In genomic region chr16:5366021-5366420, GRCm38 (mm10) we compare ENCODE assay signal across 13 mouse cellular contexts.
"Had no signal": no experiment of that assay in that cellular context is flagged by ENCODE, and none has a peak within 500 bp of the region (broad histone marks: within the 10 kb centered on the region; RNA-seq: fewer than 3 reads in every experiment).

No protein-coding gene starts in this region.

- DNase-seq: lung, adult 18-20 months; lung, embryonic 14.5 days; lung, postnatal 10 days; lung, postnatal 4 days; midbrain, embryonic 14.5 days; retina, postnatal 1 day; right cerebral cortex, adult 18-20 months; right cerebral cortex, postnatal 25 days; right cerebral cortex, postnatal 4 days; spleen, adult 18-20 months; thymus, adult 18-20 months; thymus, postnatal 25 days had no signal

- ATAC-seq: midbrain, embryonic 16.5 days had no signal
